Mouse (Mus musculus): ENCODE data around the gene Arhgap22.

Arhgap22 gene

DNA sequence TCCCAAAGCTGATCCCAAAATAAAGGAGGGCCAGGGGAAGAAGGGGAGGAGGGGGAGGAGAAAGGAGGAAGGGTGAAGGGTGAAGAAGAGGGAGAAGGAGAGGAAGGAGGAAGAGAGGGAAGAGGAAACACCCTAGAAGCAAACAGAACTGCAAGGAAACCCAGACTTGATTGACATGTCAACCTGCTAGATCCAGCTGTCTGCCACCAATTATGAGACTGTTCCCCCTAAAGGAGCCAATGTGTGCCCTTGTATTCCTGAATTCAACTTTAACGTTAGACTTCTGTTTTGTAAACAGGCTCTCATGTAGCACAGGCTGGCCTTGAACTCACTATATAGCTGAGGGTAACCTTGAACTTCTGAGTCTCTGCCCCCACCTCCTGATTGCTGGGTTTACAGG is 1.3 kb downstream of the Arhgap22 start:
- no peak for DNase-seq

DNA sequence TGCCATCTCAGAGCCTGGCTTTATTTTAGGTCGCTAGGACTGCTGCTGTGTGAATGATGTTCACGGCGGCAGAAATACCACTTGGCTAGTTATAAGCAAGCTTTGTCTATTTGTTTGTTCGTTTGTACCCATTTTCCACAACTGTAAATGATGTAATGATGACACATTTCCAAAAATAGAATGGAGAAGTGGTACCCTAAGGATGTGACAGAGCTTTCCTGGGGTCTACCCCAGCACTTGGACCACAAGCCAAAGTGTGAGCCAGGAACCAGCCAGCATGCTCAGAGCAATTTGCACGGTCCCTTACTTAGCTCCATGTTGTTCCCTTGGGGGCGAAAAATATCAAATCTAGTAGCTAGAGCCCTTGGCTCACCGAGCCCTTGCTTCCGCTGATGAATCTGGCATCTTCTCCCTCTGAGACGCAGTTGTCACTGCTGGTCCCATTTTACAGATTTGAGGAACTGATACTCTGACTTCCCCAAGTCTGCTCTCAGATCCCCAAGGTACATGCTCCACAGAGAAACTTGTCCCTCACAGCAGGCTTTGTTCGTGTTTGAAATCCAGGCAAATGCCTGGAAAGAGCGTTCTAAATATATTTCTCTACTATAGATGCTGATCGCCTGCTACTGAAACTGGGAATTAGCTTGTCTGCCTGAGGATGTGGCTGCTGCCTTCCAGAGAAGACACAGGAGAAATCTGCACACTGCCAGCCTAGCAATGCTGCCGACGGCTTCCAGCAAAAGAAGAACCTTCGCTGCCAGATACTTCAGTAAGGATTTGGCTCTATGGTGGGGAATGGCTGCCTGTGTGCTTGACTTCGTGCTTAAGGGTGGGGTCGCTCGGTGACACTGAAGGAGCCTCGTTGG is 2.8 kb downstream of the Arhgap22 start:
- no peak for DNase-seq

DNA sequence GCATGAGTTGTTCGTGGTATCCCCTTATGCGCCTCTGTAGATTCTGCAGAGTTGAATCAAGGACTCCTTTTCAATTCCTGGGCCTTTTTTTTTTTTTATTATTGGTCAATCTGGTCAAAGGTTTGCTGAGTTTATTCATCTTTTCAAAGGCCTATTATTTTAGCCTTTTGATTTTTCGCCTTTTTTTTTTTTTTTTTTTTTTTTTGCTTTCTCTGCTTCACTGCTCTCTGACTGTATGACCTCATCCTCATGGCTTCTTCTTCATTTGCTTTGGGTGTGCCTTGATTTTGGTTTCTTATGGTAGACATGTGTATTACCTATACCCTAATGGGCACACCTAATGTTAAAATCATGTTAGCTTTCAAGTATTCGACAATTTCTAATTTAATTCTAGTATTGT is 11.4 kb downstream of the Arhgap22 start:
- no peak for DNase-seq

DNA sequence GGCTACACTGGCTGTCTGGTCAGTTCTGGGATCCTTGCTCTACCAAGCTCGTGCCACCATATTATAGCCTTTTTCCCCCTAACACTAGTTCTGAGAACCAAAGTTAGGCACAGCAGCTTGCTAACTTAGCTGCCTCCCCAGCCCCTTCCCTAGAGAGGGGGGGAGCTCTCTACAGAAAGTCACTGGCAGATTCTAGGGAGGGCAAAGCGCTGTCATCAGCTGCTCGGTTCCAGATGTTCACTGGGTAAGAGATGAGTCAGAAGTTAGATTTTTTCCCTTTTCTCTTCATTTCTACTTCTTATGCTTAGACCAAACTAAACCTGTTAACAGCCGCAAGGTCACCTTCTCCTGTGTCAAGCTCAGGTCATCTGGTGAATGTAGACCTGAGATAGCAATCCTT is 16.8 kb downstream of the Arhgap22 start:
- no peak for DNase-seq

DNA sequence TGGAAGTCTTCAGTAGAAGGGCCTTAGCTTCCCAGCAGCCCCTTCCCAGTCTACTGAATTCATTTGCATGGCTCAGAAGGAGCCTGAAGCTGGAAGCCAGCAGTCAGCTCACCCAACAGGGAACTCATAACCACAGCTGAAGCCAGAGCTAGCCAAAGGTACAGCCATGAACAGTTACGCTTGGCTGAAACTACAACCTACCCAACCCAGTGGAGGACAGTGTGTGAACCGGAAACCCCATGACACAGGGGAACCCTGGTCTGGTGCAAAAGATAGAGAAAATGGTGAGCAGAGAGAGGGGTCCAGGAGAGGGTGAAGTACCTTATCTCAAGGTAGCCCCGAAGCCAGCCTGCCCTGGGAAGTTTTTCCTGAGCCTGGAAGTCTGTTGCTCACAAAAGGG is 17.5 kb downstream of the Arhgap22 start:
- peak in 1 of 2 experiments; percentile 32 for DNase-seq

DNA sequence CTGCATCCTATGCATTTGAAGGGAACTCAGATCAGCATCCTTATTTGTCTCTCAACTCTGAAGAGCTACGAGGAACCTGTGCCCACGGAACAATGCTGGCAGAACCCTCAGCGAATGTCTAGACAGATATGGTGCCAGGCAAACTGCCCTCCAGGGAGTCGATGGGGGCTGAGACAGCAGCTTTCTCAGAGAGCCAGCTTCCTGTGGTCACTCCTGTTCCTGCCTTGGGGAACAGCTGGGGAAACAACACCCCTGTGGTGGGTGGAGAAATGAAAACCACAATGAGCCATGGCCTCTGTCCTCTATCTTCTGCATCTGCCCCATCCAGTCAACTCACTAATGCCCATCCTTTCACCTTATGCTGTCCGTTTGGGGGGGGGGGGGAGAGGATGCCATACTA is 18.2 kb downstream of the Arhgap22 start:
- DNase-seq: no peak

DNA sequence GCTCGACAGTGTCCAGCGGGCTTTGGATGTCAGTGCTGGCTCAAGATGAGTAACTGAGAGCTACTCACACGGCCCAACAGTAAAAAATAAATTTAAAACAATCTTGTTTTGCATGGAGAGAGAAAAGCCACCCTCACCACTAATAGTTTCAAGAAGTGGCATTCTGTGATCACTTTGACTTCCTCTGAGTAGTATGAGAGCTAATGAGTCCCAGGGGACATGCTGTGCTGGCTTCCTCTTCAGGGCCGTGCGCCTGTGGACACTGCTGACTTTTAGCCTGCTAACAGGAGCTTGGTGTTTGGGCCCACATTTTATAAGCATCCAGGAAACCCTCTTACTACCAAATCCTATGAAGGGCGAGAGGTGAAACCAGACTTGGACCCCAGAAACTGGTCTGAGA is 21.8 kb downstream of the Arhgap22 start:
- peak; percentile 33 to 35 for DNase-seq

DNA sequence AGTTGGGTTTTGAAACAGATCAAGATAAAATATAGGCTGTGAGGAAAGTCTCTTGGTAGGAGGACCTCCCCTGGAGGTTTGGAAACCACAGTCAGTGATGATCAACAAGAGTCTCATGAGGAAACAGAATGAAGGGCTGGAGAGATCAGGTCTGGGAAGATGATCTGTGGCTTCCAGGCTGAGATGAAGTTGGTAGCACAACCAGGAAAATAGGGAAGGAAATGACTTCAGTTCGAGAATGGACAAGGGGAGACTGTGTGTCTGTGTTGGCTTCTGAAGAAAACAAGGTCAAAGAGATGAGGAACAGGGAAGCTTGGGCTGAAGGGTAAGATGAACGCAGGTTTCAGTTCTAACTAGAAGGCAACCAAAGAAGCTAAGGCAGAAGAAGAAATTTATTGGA is 26.6 kb downstream of the Arhgap22 start:
- no peak for DNase-seq

DNA sequence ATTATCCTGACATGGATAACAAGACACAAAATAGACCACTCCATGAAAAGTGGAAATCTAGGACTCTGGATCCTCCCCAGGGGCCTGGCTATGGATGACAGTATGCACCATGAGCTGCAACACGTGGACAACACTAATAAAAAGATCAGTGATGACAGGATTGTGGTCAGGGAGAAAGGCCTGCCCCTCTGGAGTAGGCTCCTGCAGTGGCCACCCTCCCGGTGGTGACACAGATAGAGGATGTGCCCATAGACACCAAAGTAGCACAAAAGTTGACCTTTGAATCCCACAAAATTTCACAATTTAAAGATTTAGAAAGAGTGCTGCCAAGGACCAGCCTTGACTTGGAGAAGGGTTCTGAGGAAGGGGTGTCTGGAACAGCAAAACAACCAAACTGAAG is 29.4 kb downstream of the Arhgap22 start:
- no peak for DNase-seq

DNA sequence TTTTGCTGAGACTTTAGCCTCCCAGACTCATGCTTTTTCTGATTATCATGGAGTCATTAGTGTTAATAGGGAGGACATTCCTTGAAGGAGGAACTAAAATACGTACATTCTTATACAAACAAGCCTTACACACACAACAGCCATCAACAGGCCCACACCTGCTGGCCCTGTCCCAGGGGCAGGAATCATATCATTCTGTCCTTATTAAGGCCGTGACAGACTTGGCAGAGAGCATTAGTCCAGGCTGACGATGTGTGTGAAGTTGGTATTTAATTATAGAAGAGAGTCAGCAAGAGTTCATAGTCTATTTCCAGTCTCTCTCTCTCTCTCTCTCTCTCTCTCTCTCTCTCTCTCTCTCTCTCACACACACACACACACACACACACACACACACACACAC is 30.7 kb downstream of the Arhgap22 start:
- no peak for DNase-seq

DNA sequence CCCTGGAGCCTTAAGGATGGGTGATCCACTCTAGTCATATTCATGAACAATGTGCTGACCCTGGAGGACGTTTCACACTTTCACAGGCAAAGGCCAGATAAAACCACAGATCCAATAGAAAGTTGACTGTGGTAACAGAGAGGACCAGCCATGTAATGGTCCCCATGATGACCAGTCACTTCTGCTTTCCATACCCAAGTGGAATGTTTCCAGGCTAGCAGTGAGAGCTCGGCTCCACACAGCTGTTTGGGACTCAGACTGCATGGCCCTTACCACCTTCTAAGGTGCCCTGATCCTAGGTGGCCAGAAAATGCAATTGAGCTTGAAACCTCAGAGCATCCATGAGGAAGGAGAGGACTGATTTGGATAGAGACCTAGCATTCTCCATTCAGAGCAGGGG is 31.1 kb downstream of the Arhgap22 start:
- no peak for DNase-seq

DNA sequence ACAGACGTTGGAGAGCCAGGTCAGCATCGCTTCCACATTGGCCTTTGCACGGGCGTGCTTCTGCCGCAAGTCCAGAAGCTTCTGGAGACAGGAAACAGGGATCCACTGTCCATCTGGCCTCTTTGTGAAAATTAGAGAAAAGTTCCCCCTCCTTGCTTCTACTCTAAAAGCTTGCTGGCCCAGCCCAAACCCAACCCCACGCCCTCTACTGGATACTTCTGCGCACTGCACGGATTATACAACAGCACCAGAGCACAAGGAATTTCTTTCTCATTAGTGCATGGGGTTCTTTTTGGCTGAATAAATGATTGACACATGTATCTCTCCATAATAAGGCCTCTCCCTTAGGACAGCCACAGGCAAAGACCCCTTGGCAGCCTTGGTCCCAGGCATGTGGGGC is 32.6 kb downstream of the Arhgap22 start:
- DNase-seq: peak in 1 of 2 experiments; percentile 51

DNA sequence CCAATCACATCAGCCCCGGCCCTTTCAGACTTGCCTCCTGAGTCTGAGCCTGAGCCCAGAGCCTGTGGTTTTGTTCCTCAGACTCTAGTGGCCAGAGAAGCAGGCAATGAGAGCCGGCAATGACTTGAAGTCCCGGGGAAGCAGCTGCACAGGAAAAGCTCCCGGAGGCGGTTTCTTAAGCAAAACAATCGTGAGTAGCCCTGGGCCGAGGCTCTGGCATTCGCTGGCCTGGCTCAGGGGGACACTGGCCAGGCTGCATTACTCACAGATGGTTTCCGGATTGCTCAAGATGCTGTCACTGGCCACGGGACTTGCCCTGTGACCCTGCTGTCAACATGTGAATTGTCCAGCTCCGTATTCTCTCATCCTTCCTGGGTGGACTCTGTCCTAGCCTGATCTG is 33.8 kb downstream of the Arhgap22 start:
- DNase-seq: no peak

DNA sequence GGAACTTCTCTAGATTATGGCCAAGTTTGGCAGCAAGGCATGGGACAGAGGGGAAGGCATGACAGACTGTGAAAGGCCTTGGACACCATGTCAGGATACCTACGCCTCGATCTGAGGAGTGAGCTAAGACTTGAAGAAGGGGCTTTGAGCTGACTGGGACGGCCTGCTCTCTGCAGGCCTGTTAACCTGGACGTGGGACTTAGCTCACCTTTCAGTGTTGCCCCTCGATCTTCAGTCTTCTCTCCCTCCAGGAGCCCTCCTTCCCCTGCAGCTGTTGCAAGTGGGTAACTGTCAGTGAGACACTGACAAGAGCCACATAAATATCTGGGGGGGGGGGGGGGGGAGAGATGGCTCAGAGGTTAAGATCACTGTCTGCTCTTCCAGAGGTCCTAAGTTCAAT is 34.9 kb downstream of the Arhgap22 start:
- no peak for DNase-seq

DNA sequence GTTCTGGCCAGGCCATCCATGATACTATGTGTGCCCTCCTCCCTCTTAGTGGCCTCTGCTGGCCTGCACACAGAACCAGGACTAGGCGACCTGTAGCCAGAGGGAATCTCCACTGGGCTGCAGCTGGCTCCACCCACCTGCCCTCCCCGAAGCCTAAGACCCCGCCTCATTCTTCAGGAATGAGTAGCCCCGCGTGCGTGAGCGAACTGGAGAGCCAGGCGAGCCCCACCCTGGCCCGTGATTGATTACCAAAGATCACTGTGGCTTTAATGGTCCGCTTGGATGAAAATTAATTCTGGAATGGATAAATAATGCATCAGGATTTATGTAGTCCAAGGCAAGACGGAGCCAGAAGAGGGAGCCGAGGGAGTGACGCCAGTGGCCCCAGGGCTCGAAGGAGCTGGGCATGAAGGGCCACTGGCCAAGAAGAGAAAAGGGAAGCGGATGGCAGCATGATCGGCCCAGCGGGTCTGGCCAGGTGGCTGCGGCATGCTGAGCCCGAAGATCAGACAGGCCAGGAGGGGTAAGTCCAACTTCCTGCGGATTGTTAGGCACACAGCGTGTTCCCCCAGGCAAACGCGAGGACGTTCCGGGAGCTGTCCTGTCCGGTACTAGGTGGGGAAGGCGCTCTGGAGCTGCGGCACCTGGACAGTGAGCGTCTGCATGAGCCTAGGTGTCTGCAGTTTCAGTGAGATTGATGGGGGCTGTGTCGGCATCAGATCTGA is 36.6 kb downstream of the Arhgap22 start:
- DNase-seq: no peak

DNA sequence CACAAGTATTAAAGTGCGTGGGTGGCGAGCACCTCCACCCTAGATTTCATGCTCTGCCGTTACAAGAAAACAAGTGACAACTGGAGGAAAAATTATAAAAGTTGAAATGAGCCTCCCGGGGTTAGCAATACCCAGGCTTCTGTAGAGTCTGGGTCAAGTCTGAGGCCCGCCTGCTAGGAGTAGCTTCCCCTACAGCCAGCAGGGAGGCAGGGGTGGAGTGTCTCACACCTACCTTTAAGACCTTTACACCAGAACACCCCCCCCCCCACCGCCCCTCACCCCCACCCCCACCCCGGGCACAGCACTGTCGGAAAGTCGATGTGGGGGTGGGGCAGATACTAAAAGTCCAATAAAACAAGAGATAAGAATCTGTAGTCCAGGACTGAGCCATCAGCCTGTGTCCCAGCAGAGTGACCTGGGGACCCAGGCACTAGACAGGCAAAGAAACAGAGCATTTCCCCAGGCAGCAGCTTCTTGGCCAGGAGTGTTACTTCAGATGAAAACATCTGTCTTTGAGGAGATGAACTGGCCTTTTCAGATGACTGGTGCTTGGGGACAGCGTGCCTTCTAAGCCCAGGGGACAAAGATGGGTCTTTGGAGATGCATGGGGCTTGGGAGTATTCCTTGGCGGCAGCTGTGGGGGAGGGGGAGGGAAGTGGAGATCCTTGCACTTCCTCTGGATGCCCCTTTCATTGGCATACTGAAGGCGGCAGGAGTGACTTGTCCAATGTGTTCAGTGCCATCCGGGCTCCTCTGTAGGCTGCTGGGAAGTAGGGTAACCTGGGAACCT is 37.3 kb downstream of the Arhgap22 start:
- DNase-seq: no peak

DNA sequence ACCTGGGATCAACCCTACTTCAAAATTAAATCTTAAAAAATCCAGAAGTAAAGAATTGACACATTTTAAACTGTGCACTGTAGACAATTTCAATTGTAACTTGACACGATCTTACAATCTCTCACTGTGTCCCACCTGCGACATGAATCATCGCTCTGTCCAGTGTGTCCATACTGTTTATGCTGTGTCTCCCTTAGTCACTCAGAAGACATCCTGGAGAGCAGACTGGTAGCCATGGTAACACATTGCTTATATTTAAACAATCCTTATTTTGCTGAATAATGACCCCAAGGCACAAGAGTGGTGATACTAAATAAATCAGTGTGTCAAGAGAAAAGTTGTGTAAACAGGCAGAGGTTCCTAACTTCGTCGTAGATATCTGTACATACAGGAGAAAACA is 44.4 kb downstream of the Arhgap22 start:
- DNase-seq: no peak

DNA sequence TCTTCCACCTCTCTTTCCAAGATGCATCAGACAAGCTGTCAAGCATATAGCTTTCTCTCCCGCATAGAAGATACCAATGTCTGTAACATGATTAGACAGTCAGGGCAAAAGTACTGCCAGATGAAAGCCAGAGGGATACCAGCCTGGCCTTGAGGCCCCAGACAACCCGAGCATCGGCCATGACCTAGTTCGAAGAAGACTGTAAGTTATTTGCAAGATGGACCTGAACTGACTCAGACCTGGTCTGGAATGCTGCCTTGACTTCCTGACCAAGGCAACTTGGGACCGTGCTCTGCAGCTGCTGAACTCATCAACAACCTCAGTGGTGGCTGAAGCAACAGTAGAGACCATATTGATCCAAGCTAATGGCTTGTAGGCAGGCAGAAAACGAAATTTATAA is 46.3 kb downstream of the Arhgap22 start:
- no peak for DNase-seq

DNA sequence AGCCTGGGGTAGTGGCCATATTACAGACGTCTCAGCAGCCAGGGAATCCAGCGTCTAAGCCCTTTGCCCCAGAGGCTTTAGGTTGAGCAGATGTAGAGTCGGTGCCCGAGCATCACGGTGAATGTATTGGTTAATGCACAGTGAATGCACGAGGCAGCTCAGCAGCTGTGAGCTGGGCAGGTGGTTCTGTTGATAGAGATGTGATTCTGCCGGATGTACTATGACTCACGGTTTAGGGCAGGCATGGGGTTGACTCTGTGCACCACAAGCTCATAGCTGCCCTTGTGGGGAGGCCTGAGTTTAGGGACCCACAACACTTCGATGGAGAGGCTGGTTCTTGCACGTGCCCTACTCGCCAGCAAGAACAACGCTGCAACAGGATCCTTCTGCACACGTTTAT is 51.0 kb downstream of the Arhgap22 start:
- no peak for DNase-seq

DNA sequence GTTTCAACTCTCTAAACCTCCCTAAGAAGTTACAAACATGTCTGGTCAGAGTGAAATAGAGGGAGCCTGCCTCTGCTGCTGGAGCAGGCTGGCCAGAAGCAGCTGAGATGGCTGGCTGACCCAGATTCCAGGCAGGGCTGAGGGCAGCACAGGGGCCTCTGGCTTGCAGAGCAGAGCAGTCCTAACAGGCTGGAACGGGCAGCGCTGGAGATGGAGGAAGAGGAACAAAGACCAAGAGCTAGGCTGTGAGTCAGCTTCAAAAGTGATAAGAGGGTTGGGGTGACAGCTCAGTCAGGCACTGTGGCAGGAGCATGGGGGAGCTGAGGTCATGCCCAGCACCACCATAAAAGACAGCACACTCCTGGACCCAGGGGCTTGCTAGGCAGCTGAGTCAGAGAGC is 62.4 kb downstream of the Arhgap22 start:
- DNase-seq: no peak

DNA sequence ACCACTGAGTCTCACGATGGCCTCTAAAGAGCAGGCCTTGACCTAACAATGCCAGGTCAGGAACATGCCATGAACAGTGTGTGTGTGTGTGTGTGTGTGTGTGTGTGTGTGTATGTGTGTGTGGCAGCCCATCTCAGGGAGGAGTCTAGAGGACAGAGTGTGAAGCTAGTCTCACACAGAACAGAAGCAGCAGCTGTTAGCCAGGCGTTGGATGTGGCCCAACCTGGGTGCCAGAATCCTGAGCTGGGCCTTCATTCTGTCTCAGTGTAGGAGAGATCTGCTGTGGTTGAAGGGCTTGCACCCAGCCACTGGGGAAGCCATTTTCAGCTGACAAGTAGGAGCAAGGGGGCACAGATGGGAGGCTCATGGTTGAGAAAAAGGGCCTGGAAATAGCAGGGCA is 64.5 kb downstream of the Arhgap22 start:
- DNase-seq: no peak

DNA sequence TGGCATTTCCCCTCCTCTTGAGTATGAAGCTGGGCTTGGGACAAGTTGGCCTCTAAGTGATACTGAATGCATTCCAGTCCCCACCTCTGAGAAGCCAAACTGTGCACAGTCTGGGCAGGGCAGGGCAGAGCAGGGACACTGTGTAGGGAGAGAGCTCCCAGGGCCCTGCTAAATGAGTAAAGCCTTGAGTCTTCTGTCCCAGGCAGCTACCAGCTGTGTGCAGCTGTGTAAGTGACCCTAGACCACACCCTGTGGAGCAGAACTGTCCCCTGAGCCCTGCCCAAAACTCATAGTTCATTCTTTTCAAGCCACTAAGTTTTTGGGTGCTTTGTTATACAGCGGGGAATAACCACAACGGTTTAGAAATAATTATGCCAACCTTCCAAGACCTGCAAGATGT is 67.1 kb downstream of the Arhgap22 start:
- no peak for DNase-seq

DNA sequence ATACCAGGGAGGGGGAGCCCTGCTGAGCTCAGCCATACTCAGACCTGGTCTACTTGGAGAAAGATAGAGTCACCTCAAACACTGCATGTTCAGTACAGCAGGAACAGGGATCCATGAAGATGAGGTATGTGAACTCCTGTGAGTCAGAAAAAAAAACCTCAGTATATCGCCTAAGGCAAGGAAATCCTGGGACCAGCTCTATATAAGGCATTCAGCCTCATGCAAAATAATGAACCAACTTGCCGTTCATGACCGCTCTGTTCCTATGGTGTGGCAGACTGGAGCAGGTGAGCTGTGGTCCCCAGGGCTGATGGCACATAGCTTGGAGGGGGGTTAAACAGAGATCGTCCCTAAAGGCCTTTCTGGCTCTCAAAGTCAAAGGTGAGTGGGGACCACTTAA is 68.6 kb downstream of the Arhgap22 start:
- DNase-seq: no peak

DNA sequence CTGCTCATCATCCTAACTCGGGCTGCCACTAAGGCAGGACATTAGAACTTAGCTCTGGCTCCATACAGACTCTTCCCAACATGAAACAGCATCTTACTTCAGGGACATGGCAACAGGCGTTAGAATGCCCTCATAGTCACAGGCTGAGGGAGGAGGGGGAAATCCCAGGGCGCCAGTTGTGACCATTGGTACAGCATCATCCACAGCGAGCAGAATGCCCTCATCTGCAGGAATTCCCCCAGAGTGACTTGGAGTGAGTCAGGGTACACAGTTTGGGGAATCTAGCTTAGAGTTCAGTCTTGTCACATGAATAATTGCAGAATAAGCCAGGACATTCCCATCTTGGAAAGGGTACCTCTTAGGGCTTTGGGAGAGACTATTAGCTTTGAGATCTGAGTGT is 74.1 kb downstream of the Arhgap22 start:
- DNase-seq: no peak

All from spleen, adult 18-20 months (tissue).